Mouse (Mus musculus) adrenal gland, postnatal 25 days (tissue): ENCODE results near the gene Naa60. TPM values are rescaled to one million over a fixed set of nuclear protein-coding genes. Genes with fewer than 3 reads are reported as not detected.
A peak's percentile ranks its signal among the peaks of the same experiment; 100 is the strongest.

Experiments
- DNase-seq: peaks from one replicate; pipeline ENCODE4 v3.0.0; 2021; ENCODE audit warnings: mixed read lengths
- long read RNA-seq: library from polyadenylated mRNA; stranded (forward); transcript quantifications from one replicate; pipeline ENCODE4 v2.0.0, GENCODE M21; 2021
- total RNA-seq: library from RNA; stranded (reverse); gene quantifications from 2 replicates; pipeline ENCODE4 v1.2.3, GENCODE M21; 2021

Gene Naa60
- 103 and 104 TPM in 2 replicates for total RNA-seq
- long read RNA-seq, transcript Naa60-212 (7 exons, 2,424 nt): major isoform, 26 of 46 reads
- long read RNA-seq, partial matches to known transcripts: 15 of 46 reads
- long read RNA-seq, other reads (novel, unspliced or antisense): 3 of 46 reads

- peak; percentile 92 for DNase-seq
Observed at GRCm38 (mm10) chr16:3872216-3873047, at the start of gene Naa60. Gene Naa60, plus strand, starts transcription at chr16:3872375.

- DNase-seq: no peak
Observed at GRCm38 (mm10) chr16:3828021-3828420, 44.2 kb upstream of the Naa60 start.

GRCm38 (mm10) chr16:3829727-3830126 is 42.4 kb upstream of the Naa60 start:
- DNase-seq: no peak

- DNase-seq: no peak
Observed at GRCm38 (mm10) chr16:3830588-3831109, 41.5 kb upstream of the Naa60 start, which contains the start of gene Olfr15. Gene Olfr15, plus strand, starts transcription at chr16:3830878.

GRCm38 (mm10) chr16:3835461-3835860 is 36.7 kb upstream of the Naa60 start:
- DNase-seq: no peak

GRCm38 (mm10) chr16:3839157-3839885 is 32.9 kb upstream of the Naa60 start:
- DNase-seq: no peak

- DNase-seq: no peak
Observed at GRCm38 (mm10) chr16:3842989-3843388, 29.2 kb upstream of the Naa60 start.

- DNase-seq: no peak
Observed at GRCm38 (mm10) chr16:3843796-3844195, 28.4 kb upstream of the Naa60 start.

- DNase-seq: peak; percentile 90
Observed at GRCm38 (mm10) chr16:3846711-3847518, 25.3 kb upstream of the Naa60 start, which contains the start of gene Zfp174. Gene Zfp174, plus strand, starts transcription at chr16:3847268.

- no peak for DNase-seq
Observed at GRCm38 (mm10) chr16:3847871-3848270, 24.3 kb upstream of the Naa60 start.

GRCm38 (mm10) chr16:3848416-3848815 is 23.8 kb upstream of the Naa60 start:
- DNase-seq: no peak

- peak; percentile 63 for DNase-seq
Observed at GRCm38 (mm10) chr16:3851301-3851700, 20.9 kb upstream of the Naa60 start.

- DNase-seq: no peak
Observed at GRCm38 (mm10) chr16:3852586-3852985, 19.6 kb upstream of the Naa60 start.

- no peak for DNase-seq
Observed at GRCm38 (mm10) chr16:3854437-3855182, 17.6 kb upstream of the Naa60 start.

- DNase-seq: no peak
Observed at GRCm38 (mm10) chr16:3855776-3856175, 16.4 kb upstream of the Naa60 start.

GRCm38 (mm10) chr16:3859254-3859653 is 12.9 kb upstream of the Naa60 start:
- no peak for DNase-seq

GRCm38 (mm10) chr16:3871815-3872214 is 360 bp upstream of the Naa60 start:
- DNase-seq: no peak

GRCm38 (mm10) chr16:3876346-3876745 is 4.2 kb downstream of the Naa60 start:
- no peak for DNase-seq

GRCm38 (mm10) chr16:3884201-3885064 is 12.3 kb downstream of the Naa60 start, which contains the start of the genes Zfp597 and Gm20695:
Gene Zfp597, minus strand, starts transcription at chr16:3884561.
Gene Gm20695, plus strand, starts transcription at chr16:3884648.
- peak; percentile 97 for DNase-seq
